Mouse (Mus musculus): ENCODE results near the gene Rhoh. TPM values are rescaled to one million over a fixed set of nuclear protein-coding genes. Genes with fewer than 3 reads are reported as not detected.

The Rhoh gene
- polyA plus RNA-seq, 1 experiment from 2014 or later = 1.2 TPM

GRCm38 (mm10) chr5:65846958-65847357, 14.1 kb upstream of the Rhoh start:
- Histone ChIP-seq H3K4me2 (replicated peaks) (no peak overlapping the region), H3K4me3 (replicated peaks) (no peak overlapping the region), H3K27me3 (replicated peaks) (no peaks in the 10 kb centered on the region), H3K36me3 (no peaks in the 10 kb centered on the region), H3K27ac (no peak overlapping the region), H3K9me3 (no peaks in the 10 kb centered on the region), H3K9ac (no peak overlapping the region), H3K4me1 (replicated peaks) (no peaks in the 10 kb centered on the region)
- 73% methylated on average over 3 of the region's 3 CpGs for WGBS
- ATAC-seq = no peak

- no peak overlapping the region for H3K27ac ChIP-seq
- no peak overlapping the region for H3K4me3 ChIP-seq (replicated peaks)
- no peaks in the 10 kb centered on the region for H3K9me3 ChIP-seq
- no peak overlapping the region for H3K9ac ChIP-seq
- H3K27me3 ChIP-seq (replicated peaks) = no peaks in the 10 kb centered on the region
- ATAC-seq = no peak
- no peak overlapping the region for H3K4me2 ChIP-seq (replicated peaks)
- WGBS = 79% methylated on average over 7 of the region's 7 CpGs
- H3K36me3 ChIP-seq = no peaks in the 10 kb centered on the region
- no peaks in the 10 kb centered on the region for H3K4me1 ChIP-seq (replicated peaks)
These were observed 13.4 kb upstream of the Rhoh start for GRCm38 (mm10) chr5:65847656-65848055.

DNA sequence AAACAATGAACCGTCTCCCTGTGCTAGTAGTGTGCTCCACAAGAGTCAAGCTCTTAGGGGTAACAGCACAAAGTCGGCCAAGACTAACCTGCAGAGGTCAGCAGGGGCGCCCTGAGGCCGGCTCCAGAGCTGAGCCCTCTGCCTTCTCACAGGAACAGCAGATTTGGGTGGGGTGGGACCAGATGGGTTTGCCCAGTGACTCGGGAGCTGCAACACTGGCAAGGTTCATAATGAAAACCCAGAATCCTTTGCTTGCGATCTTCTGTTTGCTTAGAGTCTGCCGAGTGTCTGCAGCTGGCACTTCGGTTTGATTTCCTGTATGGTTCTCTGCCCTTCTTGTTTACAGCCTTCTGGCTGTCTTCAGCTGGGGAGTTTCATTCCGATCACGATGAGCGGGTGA, 10.2 kb upstream of the Rhoh start:
- no peak overlapping the region for H3K27ac ChIP-seq
- H3K27me3 ChIP-seq (replicated peaks) = no peaks in the 10 kb centered on the region
- no peaks in the 10 kb centered on the region for H3K9me3 ChIP-seq
- no peak overlapping the region for H3K4me2 ChIP-seq (replicated peaks)
- no peak for ATAC-seq
- no peaks in the 10 kb centered on the region for H3K4me1 ChIP-seq (replicated peaks)
- 42% methylated on average over 11 of the region's 11 CpGs for WGBS
- H3K9ac ChIP-seq = no peak overlapping the region
- H3K36me3 ChIP-seq = no peaks in the 10 kb centered on the region
- no peak overlapping the region for H3K4me3 ChIP-seq (replicated peaks)

GRCm38 (mm10) chr5:65854786-65855191, 6.2 kb upstream of the Rhoh start:
- Histone ChIP-seq H3K36me3 (no peaks in the 10 kb centered on the region), H3K4me2 (replicated peaks) (no peak overlapping the region), H3K9ac (no peak overlapping the region), H3K9me3 (no peaks in the 10 kb centered on the region), H3K27me3 (replicated peaks) (no peaks in the 10 kb centered on the region), H3K4me3 (replicated peaks) (no peak overlapping the region), H3K4me1 (replicated peaks) (no peaks in the 10 kb centered on the region), H3K27ac (no peak overlapping the region)
- 71% methylated on average over 8 of the region's 8 CpGs for WGBS
- ATAC-seq = no peak

GRCm38 (mm10) chr5:65855571-65855970, 5.4 kb upstream of the Rhoh start:
- no peak overlapping the region for H3K4me3 ChIP-seq (replicated peaks)
- no peaks in the 10 kb centered on the region for H3K36me3 ChIP-seq
- no peaks in the 10 kb centered on the region for H3K27me3 ChIP-seq (replicated peaks)
- WGBS = 50% methylated on average over 3 of the region's 3 CpGs
- ATAC-seq = no peak
- no peaks in the 10 kb centered on the region for H3K9me3 ChIP-seq
- no peak overlapping the region for H3K9ac ChIP-seq
- H3K27ac ChIP-seq = no peak overlapping the region
- no peaks in the 10 kb centered on the region for H3K4me1 ChIP-seq (replicated peaks)
- no peak overlapping the region for H3K4me2 ChIP-seq (replicated peaks)

DNA sequence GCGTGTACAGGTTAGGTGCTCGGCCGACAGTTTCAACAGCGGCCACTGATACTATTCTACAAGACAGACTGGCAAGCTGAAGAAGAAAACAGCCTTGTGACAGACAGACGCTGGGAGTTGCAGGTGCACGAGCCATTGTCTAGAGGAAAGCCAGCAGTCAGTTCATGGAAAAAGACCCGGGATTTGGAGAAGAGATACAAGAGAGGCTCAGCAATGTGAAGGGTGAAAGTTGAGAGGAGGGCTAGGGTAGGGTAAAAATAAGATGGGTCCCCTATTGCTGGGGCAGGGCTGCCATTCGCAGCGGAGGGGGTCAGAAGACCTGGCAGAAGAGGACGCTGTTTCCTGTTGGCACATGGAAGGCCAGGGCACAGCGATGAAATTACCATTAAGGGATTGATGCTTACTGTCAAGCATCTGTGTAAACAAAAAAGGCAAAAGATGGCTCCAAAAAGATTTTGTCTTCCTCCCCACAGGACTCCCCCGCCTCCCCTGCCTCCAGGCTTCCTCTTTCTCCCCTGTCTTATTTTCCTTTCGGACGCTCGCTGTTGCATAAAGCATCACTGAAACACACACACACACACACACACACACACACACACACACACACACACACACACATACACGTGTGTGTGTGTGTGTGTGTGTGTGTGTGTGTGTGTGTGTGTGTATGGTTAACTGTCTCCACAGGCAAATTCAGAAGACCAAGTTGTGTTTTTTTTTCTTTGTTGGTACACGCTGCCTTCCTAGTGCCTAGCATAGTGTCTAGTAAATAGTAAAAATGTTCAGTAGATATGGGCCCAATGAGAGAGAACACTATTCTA, 4.2 kb upstream of the Rhoh start:
- WGBS = 79% methylated on average over 17 of the region's 17 CpGs
- ATAC-seq = no peak

GRCm38 (mm10) chr5:65857935-65858334, 3.1 kb upstream of the Rhoh start:
- Histone ChIP-seq H3K4me2 (replicated peaks) (no peak overlapping the region), H3K27me3 (replicated peaks) (no peaks in the 10 kb centered on the region), H3K36me3 (no peaks in the 10 kb centered on the region), H3K9me3 (no peaks in the 10 kb centered on the region), H3K9ac (no peak overlapping the region), H3K4me3 (replicated peaks) (no peak overlapping the region), H3K27ac (no peak overlapping the region), H3K4me1 (replicated peaks) (no peaks in the 10 kb centered on the region)
- ATAC-seq = no peak
- 65% methylated on average over 12 of the region's 12 CpGs for WGBS

More for the DNA sequence above, 4.2 kb upstream of the Rhoh start:
- H3K9ac ChIP-seq = no peak overlapping the region
- H3K4me1 ChIP-seq (replicated peaks) = no peaks in the 10 kb centered on the region
- H3K36me3 ChIP-seq = no peaks in the 10 kb centered on the region
- no peaks in the 10 kb centered on the region for H3K9me3 ChIP-seq
- H3K4me2 ChIP-seq (replicated peaks) = no peak overlapping the region
- H3K27me3 ChIP-seq (replicated peaks) = no peaks in the 10 kb centered on the region
- no peak overlapping the region for H3K27ac ChIP-seq
- H3K4me3 ChIP-seq (replicated peaks) = no peak overlapping the region

- no peaks in the 10 kb centered on the region for H3K4me1 ChIP-seq (replicated peaks)
- WGBS = 75% methylated on average over 3 of the region's 6 CpGs
- no peaks in the 10 kb centered on the region for H3K27me3 ChIP-seq (replicated peaks)
- no peak overlapping the region for H3K9ac ChIP-seq
- no peaks in the 10 kb centered on the region for H3K36me3 ChIP-seq
- no peak overlapping the region for H3K4me3 ChIP-seq (replicated peaks)
- no peak overlapping the region for H3K4me2 ChIP-seq (replicated peaks)
- H3K9me3 ChIP-seq = no peaks in the 10 kb centered on the region
- H3K27ac ChIP-seq = no peak overlapping the region
- ATAC-seq = no peak
These were observed 2.7 kb upstream of the Rhoh start for GRCm38 (mm10) chr5:65858355-65858754.

GRCm38 (mm10) chr5:65858898-65859297, 2.1 kb upstream of the Rhoh start:
- Histone ChIP-seq H3K9ac (no peak overlapping the region), H3K4me2 (replicated peaks) (no peak overlapping the region), H3K27me3 (replicated peaks) (no peaks in the 10 kb centered on the region), H3K9me3 (no peaks in the 10 kb centered on the region), H3K36me3 (no peaks in the 10 kb centered on the region), H3K27ac (no peak overlapping the region), H3K4me1 (replicated peaks) (no peaks in the 10 kb centered on the region), H3K4me3 (replicated peaks) (no peak overlapping the region)
- peak; percentile 31; the same call in 1 of the 2 replicates for ATAC-seq
- WGBS = 30% methylated on average over 12 of the region's 12 CpGs

DNA sequence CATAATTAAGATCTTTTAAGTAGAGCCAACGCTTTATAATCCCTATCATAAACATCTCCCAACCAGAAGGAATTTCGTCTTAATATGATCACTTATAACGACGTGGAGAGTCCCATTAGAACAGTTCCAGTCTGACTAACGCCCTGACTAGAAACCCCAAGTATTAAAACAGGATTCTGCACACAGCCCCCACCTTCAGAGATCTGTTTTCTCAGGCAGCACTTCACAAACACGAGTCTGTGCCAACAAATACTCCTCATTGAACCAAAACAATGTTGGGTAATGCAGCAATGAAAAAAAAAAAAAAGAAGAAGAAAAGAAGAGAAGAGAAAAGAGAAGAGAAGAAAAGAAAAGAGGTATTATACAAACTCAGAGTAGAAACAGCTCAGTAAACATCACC, 1.6 kb upstream of the Rhoh start:
- Histone ChIP-seq H3K27ac (no peak overlapping the region), H3K4me1 (replicated peaks) (no peaks in the 10 kb centered on the region), H3K9me3 (no peaks in the 10 kb centered on the region), H3K27me3 (replicated peaks) (no peaks in the 10 kb centered on the region), H3K9ac (no peak overlapping the region), H3K4me3 (replicated peaks) (no peak overlapping the region), H3K4me2 (replicated peaks) (no peak overlapping the region), H3K36me3 (no peaks in the 10 kb centered on the region)
- no peak for ATAC-seq
- WGBS = 38% methylated on average over 6 of the region's 6 CpGs

DNA sequence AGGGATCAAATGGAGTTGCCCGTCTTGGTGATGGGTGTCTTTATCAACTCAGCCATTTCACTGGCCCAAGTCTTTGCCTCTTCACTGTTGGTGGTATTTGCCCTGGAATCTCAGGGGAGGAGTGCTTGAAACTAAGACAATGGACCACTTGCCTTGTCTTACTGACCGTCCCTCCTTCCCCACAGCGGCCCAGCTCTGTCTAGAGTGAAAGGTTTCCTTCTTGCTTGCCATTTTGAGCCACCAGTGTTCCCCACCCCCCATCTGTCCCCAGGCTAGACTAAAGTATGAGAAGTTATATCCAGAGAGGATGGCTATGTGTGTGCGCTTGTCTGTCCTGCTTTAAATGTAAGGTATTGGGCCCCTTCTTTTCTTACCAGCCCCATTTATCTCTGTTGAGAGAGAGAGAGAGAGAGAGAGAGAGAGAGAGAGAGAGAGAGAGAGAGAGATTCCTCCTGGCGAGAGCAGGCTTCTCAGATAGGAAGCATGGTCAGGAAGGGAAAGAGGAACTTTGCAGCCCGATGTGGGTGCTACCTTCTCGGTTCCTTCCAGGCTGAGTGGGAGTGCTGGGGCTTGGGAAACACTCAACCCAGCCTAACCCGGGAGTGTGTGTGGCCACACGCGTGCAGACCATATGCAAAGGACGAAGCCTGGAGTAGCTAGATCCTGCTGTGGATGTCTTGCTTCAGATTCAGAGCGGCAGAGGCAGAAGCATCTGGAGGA, 572 bp upstream of the Rhoh start:
- no peak overlapping the region for H3K27ac ChIP-seq
- H3K36me3 ChIP-seq = no peaks in the 10 kb centered on the region
- H3K4me1 ChIP-seq (replicated peaks) = no peaks in the 10 kb centered on the region
- H3K4me3 ChIP-seq (replicated peaks) = no peak overlapping the region
- H3K9ac ChIP-seq = no peak overlapping the region
- no peaks in the 10 kb centered on the region for H3K9me3 ChIP-seq
- 80% methylated on average over 12 of the region's 12 CpGs for WGBS
- H3K27me3 ChIP-seq (replicated peaks) = no peaks in the 10 kb centered on the region
- ATAC-seq = no peak
- H3K4me2 ChIP-seq (replicated peaks) = no peak overlapping the region

GRCm38 (mm10) chr5:65862217-65862927, 1.4 kb downstream of the Rhoh start:
- H3K36me3 ChIP-seq = no peaks in the 10 kb centered on the region
- H3K27me3 ChIP-seq (replicated peaks) = no peaks in the 10 kb centered on the region
- no peak overlapping the region for H3K27ac ChIP-seq
- no peak overlapping the region for H3K4me3 ChIP-seq (replicated peaks)
- H3K9ac ChIP-seq = no peak overlapping the region
- no peak for ATAC-seq
- no peak overlapping the region for H3K4me2 ChIP-seq (replicated peaks)
- WGBS = 90% methylated on average over 7 of the region's 7 CpGs
- no peaks in the 10 kb centered on the region for H3K9me3 ChIP-seq
- H3K4me1 ChIP-seq (replicated peaks) = no peaks in the 10 kb centered on the region

Measured in intestine, embryonic 15.5 days (tissue).